Mouse (Mus musculus) ES-Bruce4 (cell line): ENCODE data around the gene Gm10073.

ENCODE experiments used
- CTCF ChIP-seq: IDR thresholded peaks from one replicate; pipeline ENCODE4 v1.8.1; 2011; ENCODE audit warnings: low read depth, low read length
- EP300 ChIP-seq: IDR thresholded peaks from 2 replicates; pipeline ENCODE4 v1.6.1; 2011; ENCODE audit warnings: low read depth, low read length; ENCODE audit not compliant: insufficient read depth

GRCm38 (mm10) chr8:106554011-106554410, 19.2 kb downstream of the Gm10073 start:
- TF ChIP-seq CTCF (peak; percentile 63), EP300 (no peak)
